Mouse (Mus musculus) C3H10T1/2 (cell line): ENCODE results near the gene Srd5a1. TPM values are rescaled to one million over a fixed set of nuclear protein-coding genes. Genes with fewer than 3 reads are reported as not detected.

Experiments used
- polyA plus RNA-seq, 2 experiments: library from polyadenylated mRNA; unstranded; fragments of >200 nt; fragmentation: generic; extraction: Trizol; gene quantifications; one replicate each; pipeline ENCODE4 v1.2.1; 2012; ENCODE audit warnings: missing spikeins in 2 of 2

Gene Srd5a1
- polyA plus RNA-seq = 1 to 10 TPM; 1.8 to 5.8 TPM

GRCm38 (mm10) chr13:69611398-69612174, at the start of gene Srd5a1:
Gene Srd5a1, minus strand, starts transcription at chr13:69611442.

GRCm38 (mm10) chr13:69534334-69534653, 76.9 kb downstream of the Srd5a1 start, which contains the start of gene Tent4a:
Gene Tent4a, minus strand, starts transcription at chr13:69534617.

GRCm38 (mm10) chr13:69533405-69534333, 77.6 kb downstream of the Srd5a1 start, which contains the start of gene Nsun2:
Gene Nsun2, plus strand, starts transcription at chr13:69533746.

Other genes starting within 250 kb of the Srd5a1 start
- 10 to 100 TPM; 12.4 to 34.9 TPM for gene Nsun2, start 77.7 kb downstream of the Srd5a1 start, polyA plus RNA-seq
- 10 to 100 TPM in 1 of 2 experiments, 1 to 10 TPM in 1; 4.0 to 16.1 TPM for gene Tent4a, start 76.8 kb downstream of the Srd5a1 start, polyA plus RNA-seq
- gene Ube2ql1, start 128.4 kb upstream of the Srd5a1 start, polyA plus RNA-seq = not detected
- 10 to 100 TPM; 24.9 to 60.0 TPM for gene Med10, start 191.0 kb upstream of the Srd5a1 start, polyA plus RNA-seq